Comparison of ENCODE assay signal across 13 mouse cellular contexts in the genomic region with DNA sequence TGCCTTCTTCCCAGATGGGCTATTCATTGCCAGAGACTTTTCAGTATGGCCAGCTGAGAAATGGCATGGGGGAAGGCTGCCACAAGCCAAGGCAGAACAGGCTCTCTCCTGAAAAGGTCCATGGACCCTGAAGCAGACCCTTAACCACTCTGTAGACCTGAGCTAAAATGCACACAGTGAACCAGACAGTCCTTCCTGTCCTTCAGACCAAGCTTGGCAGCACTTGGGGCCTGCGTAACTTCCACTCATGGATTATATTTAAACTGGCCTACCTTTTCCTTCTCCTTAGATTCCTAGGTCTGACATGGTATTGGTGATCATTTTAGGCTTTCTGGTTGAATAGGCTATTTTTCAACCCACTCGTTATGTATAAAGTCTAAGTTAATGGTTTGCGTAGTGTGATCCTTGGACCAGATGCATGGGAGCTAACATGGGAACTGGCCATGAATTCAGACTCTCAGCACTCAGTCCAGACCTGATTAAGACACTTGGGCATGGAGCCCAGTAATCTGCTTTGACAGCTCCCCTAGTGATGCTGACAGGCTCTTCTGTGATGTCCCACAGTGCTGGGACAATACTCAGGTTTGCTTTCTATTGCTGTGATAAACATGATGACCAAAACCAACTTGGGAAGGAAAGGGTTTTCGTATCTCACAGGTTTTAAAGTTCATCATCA.
DNase-seq lines count a peak whose midpoint lies in the region; ATAC-seq and TF ChIP-seq lines count a peak whose summit lies in the region.
"Had no signal": no experiment of that assay in that cellular context is flagged by ENCODE, and none has a peak within 500 bp of the region (broad histone marks: within the 10 kb centered on the region; RNA-seq: fewer than 3 reads in every experiment).

No protein-coding gene starts in this region.

- TF ChIP-seq CTCF in kidney, adult 2 months (conservative IDR thresholded peaks at IDR 0.05; ENCODE audit: insufficient read depth, insufficient read length, low read depth, low read length): no peak

- H3K9me3 ChIP-seq in kidney, embryonic 14.5 days (ENCODE audit: control insufficient read depth, low read length): no peaks in the 10 kb centered on the region
- H3K9me3 ChIP-seq in kidney, embryonic 15.5 days (replicated peaks): no peaks in the 10 kb centered on the region
- no peaks in the 10 kb centered on the region for H3K9me3 ChIP-seq in hindbrain, embryonic 12.5 days (replicated peaks)
- H3K9me3 ChIP-seq: hindbrain, embryonic 15.5 days had no signal

- no peak overlapping the region for H3K4me2 ChIP-seq in kidney, embryonic 14.5 days (replicated peaks; ENCODE audit: low read depth, low read length)
- H3K4me2 ChIP-seq in kidney, embryonic 15.5 days: no peak overlapping the region
- H3K4me2 ChIP-seq in hindbrain, embryonic 12.5 days (replicated peaks): no peak overlapping the region
- H3K4me2 ChIP-seq: hindbrain, embryonic 15.5 days had no signal

- DNase-seq in kidney, adult 2 months: peak; percentile 83
- DNase-seq in cerebellum, adult 11 months: peak; percentile 20
- peak; percentile 57 to 70 for DNase-seq in heart, adult 9 months (ENCODE audit: low spot score in 2 of 2)
- no peak for DNase-seq in ovary, postnatal 36 days (ENCODE audit: low spot score)
- DNase-seq in thymus, postnatal 25 days: no peak
- DNase-seq: B cell, adult 2 months; layer of hippocampus, adult 9-11 months; thymus, adult 18-20 months had no signal

- no peaks in the 10 kb centered on the region for H3K36me3 ChIP-seq in kidney, adult 2 months (ENCODE audit: control insufficient read depth, insufficient read depth, low read length)
- no peaks in the 10 kb centered on the region for H3K36me3 ChIP-seq in kidney, embryonic 14.5 days (ENCODE audit: control insufficient read depth, insufficient read depth, low read length)
- H3K36me3 ChIP-seq in kidney, embryonic 15.5 days: no peaks in the 10 kb centered on the region
- no peaks in the 10 kb centered on the region for H3K36me3 ChIP-seq in hindbrain, embryonic 12.5 days
- H3K36me3 ChIP-seq: hindbrain, embryonic 15.5 days had no signal

- H3K27me3 ChIP-seq in kidney, adult 2 months (replicated peaks; ENCODE audit: control insufficient read depth, insufficient read depth, low read length): no peaks in the 10 kb centered on the region
- no peaks in the 10 kb centered on the region for H3K27me3 ChIP-seq in kidney, embryonic 14.5 days (ENCODE audit: control insufficient read depth, insufficient read depth, low read length)
- H3K27me3 ChIP-seq in kidney, embryonic 15.5 days: no peaks in the 10 kb centered on the region
- H3K27me3 ChIP-seq in hindbrain, embryonic 12.5 days: no peaks in the 10 kb centered on the region
- H3K27me3 ChIP-seq: hindbrain, embryonic 15.5 days had no signal

- ATAC-seq in kidney, embryonic 14.5 days (ENCODE audit: low FRiP score, low TSS enrichment): no peak
- no peak for ATAC-seq in kidney, embryonic 15.5 days (replicated peaks; ENCODE audit: low FRiP score)
- ATAC-seq in hindbrain, embryonic 12.5 days (ENCODE audit: low FRiP score): no peak

- H3K4me3 ChIP-seq in kidney, adult 2 months (ENCODE audit: insufficient read depth, low read depth, low read length): no peak overlapping the region
- H3K4me3 ChIP-seq in kidney, embryonic 14.5 days (ENCODE audit: low read length): no peak overlapping the region
- H3K4me3 ChIP-seq in kidney, embryonic 15.5 days (replicated peaks): no peak overlapping the region
- no peak overlapping the region for H3K4me3 ChIP-seq in hindbrain, embryonic 12.5 days
- H3K4me3 ChIP-seq: hindbrain, embryonic 15.5 days had no signal

- no peak for TF ChIP-seq POLR2A in kidney, adult 2 months (IDR thresholded peaks at IDR 0.05; ENCODE audit: low read depth, low read length)

- H3K9ac ChIP-seq in kidney, embryonic 14.5 days (ENCODE audit: low read depth, low read length): no peak overlapping the region
- no peak overlapping the region for H3K9ac ChIP-seq in kidney, embryonic 15.5 days
- no peak overlapping the region for H3K9ac ChIP-seq in hindbrain, embryonic 12.5 days
- H3K9ac ChIP-seq: hindbrain, embryonic 15.5 days had no signal

- 62% methylated on average over 4 of the region's 4 CpGs for WGBS in kidney, adult 2 months
- WGBS in kidney, embryonic 14.5 days: 88% methylated on average over 4 of the region's 4 CpGs
- 87% methylated on average over 4 of the region's 4 CpGs for WGBS in kidney, embryonic 15.5 days
- WGBS in hindbrain, embryonic 12.5 days: 94% methylated on average over 4 of the region's 4 CpGs

- peak overlapping the region; percentile 80 for H3K27ac ChIP-seq in kidney, adult 2 months (ENCODE audit: insufficient read depth, low read depth, low read length)
- no peak overlapping the region for H3K27ac ChIP-seq in kidney, embryonic 14.5 days (ENCODE audit: low read depth, low read length)
- H3K27ac ChIP-seq in kidney, embryonic 15.5 days: peak overlapping the region; percentile 34
- no peak overlapping the region for H3K27ac ChIP-seq in hindbrain, embryonic 12.5 days
- H3K27ac ChIP-seq: hindbrain, embryonic 15.5 days; macrophage had no signal

- peaks cover 16% of the 10 kb centered on the region; the same call in 1 of the 2 replicates for H3K4me1 ChIP-seq in kidney, adult 2 months (ENCODE audit: control insufficient read depth, insufficient read depth, low read length)
- no peaks in the 10 kb centered on the region for H3K4me1 ChIP-seq in kidney, embryonic 14.5 days (ENCODE audit: control insufficient read depth, insufficient read depth, low read length)
- no peaks in the 10 kb centered on the region for H3K4me1 ChIP-seq in kidney, embryonic 15.5 days
- H3K4me1 ChIP-seq in hindbrain, embryonic 12.5 days: peaks cover 9% of the 10 kb centered on the region

Comparison
In these comparisons a context has a peak if more than half of its experiments do, and no peak if none do; other contexts are left out.
1. H3K27ac ChIP-seq: peak in kidney, adult 2 months (single experiment) and kidney, embryonic 15.5 days (single experiment); none in kidney, embryonic 14.5 days (single experiment) and hindbrain, embryonic 12.5 days (single experiment).
2. DNase-seq: peak in kidney, adult 2 months (single experiment), cerebellum, adult 11 months (single experiment) and heart, adult 9 months (2 of 2); none in ovary, postnatal 36 days (single experiment) and thymus, postnatal 25 days (single experiment).